Mouse (Mus musculus) bone marrow macrophage, adult 2 months (primary cell): ENCODE data around the gene Pbx1. TPM values are rescaled to one million over a fixed set of nuclear protein-coding genes. Genes with fewer than 3 reads are reported as not detected.

ENCODE experiments used
- H3K27ac ChIP-seq: 2 replicates; pipeline ENCODE4 v1.5.1; 2012; ENCODE audit warnings: low read depth, low read length; ENCODE audit not compliant: insufficient read depth
- H3K4me1 ChIP-seq: 2 replicates; pipeline ENCODE4 v1.6.1; 2012; ENCODE audit warnings: low read length; ENCODE audit not compliant: control insufficient read depth, insufficient read depth
- H3K4me3 ChIP-seq: 2 replicates; pipeline ENCODE4 v1.5.1; 2012; ENCODE audit warnings: mild to moderate bottlenecking, low read length, moderate library complexity; ENCODE audit not compliant: insufficient read depth
- CTCF ChIP-seq: IDR thresholded peaks from 2 replicates; pipeline ENCODE4 v1.5.1; 2012; ENCODE audit warnings: low read depth, mild to moderate bottlenecking, low read length, moderate library complexity
- POLR2A ChIP-seq: IDR thresholded peaks from 2 replicates; pipeline ENCODE4 v1.6.1; 2012; ENCODE audit warnings: mild to moderate bottlenecking, low read depth, low read length, borderline replicate concordance
- polyA plus RNA-seq: library from polyadenylated mRNA; stranded (reverse); fragments of >200 nt; gene quantifications from 2 replicates; pipeline ENCODE4 v1.2.4, GENCODE M21; 2012; ENCODE audit not compliant: missing spikeins, insufficient read depth, insufficient read length

Gene Pbx1
- polyA plus RNA-seq, 1 experiment: 7.1 TPM

GRCm38 (mm10) chr1:168271207-168271606 is 160.9 kb downstream of the Pbx1 start:
- no peak overlapping the region for H3K27ac ChIP-seq
- H3K4me1 ChIP-seq: no peaks in the 10 kb centered on the region
- TF ChIP-seq CTCF (no peak), POLR2A (no peak)
- H3K4me3 ChIP-seq: no peak overlapping the region

- no peak overlapping the region for H3K27ac ChIP-seq
- TF ChIP-seq POLR2A: no peak
- TF ChIP-seq CTCF: no peak
- H3K4me1 ChIP-seq: no peaks in the 10 kb centered on the region
- H3K4me3 ChIP-seq: no peak overlapping the region
These were observed 163.1 kb downstream of the Pbx1 start for GRCm38 (mm10) chr1:168268751-168269623.

- TF ChIP-seq POLR2A (no peak), CTCF (no peak)
- H3K4me1 ChIP-seq: no peaks in the 10 kb centered on the region
- H3K27ac ChIP-seq: no peak overlapping the region
- H3K4me3 ChIP-seq: no peak overlapping the region
These were observed 163.8 kb downstream of the Pbx1 start for GRCm38 (mm10) chr1:168268224-168268623.

GRCm38 (mm10) chr1:168265594-168266390 is 166.3 kb downstream of the Pbx1 start:
- TF ChIP-seq POLR2A: no peak
- TF ChIP-seq CTCF: no peak
- H3K4me1 ChIP-seq: no peaks in the 10 kb centered on the region
- H3K27ac ChIP-seq: no peak overlapping the region
- H3K4me3 ChIP-seq: no peak overlapping the region

- H3K27ac ChIP-seq: no peak overlapping the region
- TF ChIP-seq POLR2A: no peak
- no peak for TF ChIP-seq CTCF
- no peak overlapping the region for H3K4me3 ChIP-seq
- no peaks in the 10 kb centered on the region for H3K4me1 ChIP-seq
These were observed 167.0 kb downstream of the Pbx1 start for GRCm38 (mm10) chr1:168265090-168265489.

GRCm38 (mm10) chr1:168260391-168260790 is 171.7 kb downstream of the Pbx1 start:
- Histone ChIP-seq H3K4me1 (no peaks in the 10 kb centered on the region), H3K27ac (no peak overlapping the region), H3K4me3 (no peak overlapping the region)
- no peak for TF ChIP-seq POLR2A
- TF ChIP-seq CTCF: no peak

- Histone ChIP-seq H3K4me1 (no peaks in the 10 kb centered on the region), H3K4me3 (no peak overlapping the region), H3K27ac (no peak overlapping the region)
- TF ChIP-seq CTCF (no peak), POLR2A (no peak)
These were observed 173.2 kb downstream of the Pbx1 start for GRCm38 (mm10) chr1:168258856-168259255.

GRCm38 (mm10) chr1:168255347-168255908 is 176.6 kb downstream of the Pbx1 start:
- no peak overlapping the region for H3K4me3 ChIP-seq
- TF ChIP-seq POLR2A (no peak), CTCF (no peak)
- no peak overlapping the region for H3K27ac ChIP-seq
- H3K4me1 ChIP-seq: no peaks in the 10 kb centered on the region

GRCm38 (mm10) chr1:168246968-168247724 is 184.9 kb downstream of the Pbx1 start:
- H3K4me3 ChIP-seq: no peak overlapping the region
- no peak overlapping the region for H3K27ac ChIP-seq
- H3K4me1 ChIP-seq: no peaks in the 10 kb centered on the region
- TF ChIP-seq POLR2A (no peak), CTCF (no peak)
